Mouse (Mus musculus) neural tube, embryonic 14.5 days (tissue): ENCODE data around the gene Zan. TPM values are rescaled to one million over a fixed set of nuclear protein-coding genes. Genes with fewer than 3 reads are reported as not detected.

Experiments used
- ATAC-seq: fragments of 200-750 bp; cut with Nextera tagmentation; 2 replicates; pipeline ENCODE4 v1.8.0; 2017; ENCODE audit warnings: low read depth, mild to moderate bottlenecking, moderate TSS enrichment, moderate library complexity
- H3K27ac ChIP-seq: fragments of 300-500 bp; sonication (generic); 2 replicates; pipeline ENCODE4 v1.5.1; 2014; ENCODE audit warnings: low read depth, mild to moderate bottlenecking, control low read depth, low read length, moderate library complexity, mixed read lengths
- H3K27me3 ChIP-seq: fragments of 300-500 bp; sonication (generic); 2 replicates; pipeline ENCODE4 v1.6.1; 2014; ENCODE audit warnings: low read length; ENCODE audit not compliant: control insufficient read depth, insufficient read depth
- H3K36me3 ChIP-seq: fragments of 300-500 bp; sonication (generic); 2 replicates; pipeline ENCODE4 v1.6.1; 2014; ENCODE audit warnings: low read length, mixed read lengths; ENCODE audit not compliant: control insufficient read depth, insufficient read depth
- H3K4me1 ChIP-seq: fragments of 300-500 bp; sonication (generic); 2 replicates; pipeline ENCODE4 v1.6.1; 2014; ENCODE audit warnings: low read length; ENCODE audit not compliant: control insufficient read depth, insufficient read depth
- H3K4me2 ChIP-seq: fragments of 300-500 bp; sonication (generic); 2 replicates; pipeline ENCODE4 v1.6.1; 2014; ENCODE audit warnings: mild to moderate bottlenecking, low read depth, low read length, control low read depth
- H3K4me3 ChIP-seq: fragments of 300-500 bp; sonication (generic); 2 replicates; pipeline ENCODE4 v1.5.1; 2014; ENCODE audit warnings: low read depth, low read length, control low read depth, mixed read lengths
- H3K9ac ChIP-seq: fragments of 300-500 bp; sonication (generic); replicated peaks from 2 replicates; pipeline ENCODE4 v1.6.1; 2014; ENCODE audit warnings: low read depth, mild to moderate bottlenecking, control low read depth, low read length, mixed read lengths
- H3K9me3 ChIP-seq: fragments of 300-500 bp; sonication (generic); 2 replicates; pipeline ENCODE4 v1.6.1; 2016; ENCODE audit warnings: low read length; ENCODE audit not compliant: control insufficient read depth
- WGBS: fragments of 180-500 bp; shearing (Covaris S2); extraction: QIAGEN DNeasy Blood & Tissue Kit; methylation state at CpG from one replicate; pipeline ENCODE4 v1.1.7; 2014; 5-methylcytosine and 5-hydroxymethylcytosine counted together
- polyA plus RNA-seq: library from polyadenylated mRNA; unstranded; fragments of >200 nt; fragmentation: Nextera tagmentation; extraction: Ambion mirVana; gene quantifications from 2 replicates; pipeline ENCODE4 v1.2.1, GENCODE M21; 2014

Zan gene
- polyA plus RNA-seq, 1 experiment from 2014 or later: 0.08 TPM

DNA sequence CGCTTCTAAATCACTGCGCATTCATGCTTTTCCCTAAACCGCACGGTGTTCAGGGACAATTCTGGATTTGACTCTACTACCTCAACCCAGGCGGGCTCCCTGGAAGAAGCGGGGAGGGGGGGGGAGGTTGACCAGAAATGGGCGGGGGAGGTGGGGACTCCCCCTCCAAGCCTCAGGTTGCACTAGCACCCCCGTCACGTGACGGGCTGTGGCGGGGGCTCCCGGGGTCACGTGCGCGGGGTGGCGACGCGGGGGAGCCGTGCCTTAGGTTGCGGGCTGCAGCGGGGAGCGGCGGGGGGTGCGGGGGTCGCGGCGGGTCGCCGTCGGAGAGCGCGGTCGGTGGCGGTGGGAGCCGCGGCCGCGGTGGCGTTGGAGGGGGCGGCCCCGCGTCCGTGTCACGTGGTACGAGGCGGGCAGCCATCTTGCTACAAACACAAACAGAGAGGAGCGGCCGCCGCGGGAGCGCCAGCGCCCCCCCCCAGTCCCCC, 33.2 kb upstream of the Zan start:
- Histone ChIP-seq H3K27ac (peak overlapping the region; percentile 85), H3K36me3 (no peaks in the 10 kb centered on the region; the same call in 1 of the 2 replicates), H3K4me3 (peak overlapping the region; percentile 99), H3K4me2 (peak overlapping the region; percentile 39), H3K27me3 (no peaks in the 10 kb centered on the region), H3K4me1 (peaks cover 29% of the 10 kb centered on the region), H3K9ac (peak overlapping the region; percentile 98), H3K9me3 (no peaks in the 10 kb centered on the region)
- 1% methylated on average over 41 of the region's 52 CpGs for WGBS
- ATAC-seq: peak; percentile 75

DNA sequence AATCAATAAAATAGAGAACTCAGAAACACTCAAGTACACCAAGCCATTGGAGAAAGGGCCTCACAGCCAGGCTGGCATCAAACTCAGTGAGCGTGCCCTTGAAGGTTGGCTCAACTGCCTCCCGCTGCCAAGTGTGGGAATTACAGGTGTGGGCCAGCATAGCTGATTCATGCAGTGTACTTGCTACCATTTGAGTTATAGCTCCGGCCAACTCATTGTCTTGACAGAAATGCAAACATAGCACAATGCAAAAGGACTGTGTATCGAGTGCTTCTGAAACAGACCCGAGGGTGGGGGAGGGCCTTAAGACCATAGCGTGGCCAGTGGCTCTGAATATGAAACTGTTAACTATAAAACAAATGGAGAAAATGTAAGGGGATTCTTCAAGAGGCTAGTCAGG, 27.2 kb upstream of the Zan start:
- ATAC-seq: no peak
- H3K9ac ChIP-seq: no peak overlapping the region
- no peaks in the 10 kb centered on the region for H3K9me3 ChIP-seq
- H3K27me3 ChIP-seq: no peaks in the 10 kb centered on the region
- H3K4me1 ChIP-seq: peaks cover 6% of the 10 kb centered on the region; the same call in 1 of the 2 replicates
- no peak overlapping the region for H3K4me3 ChIP-seq
- WGBS: 89% methylated on average over 6 of the region's 6 CpGs
- no peaks in the 10 kb centered on the region for H3K36me3 ChIP-seq
- H3K27ac ChIP-seq: no peak overlapping the region
- H3K4me2 ChIP-seq: no peak overlapping the region

DNA sequence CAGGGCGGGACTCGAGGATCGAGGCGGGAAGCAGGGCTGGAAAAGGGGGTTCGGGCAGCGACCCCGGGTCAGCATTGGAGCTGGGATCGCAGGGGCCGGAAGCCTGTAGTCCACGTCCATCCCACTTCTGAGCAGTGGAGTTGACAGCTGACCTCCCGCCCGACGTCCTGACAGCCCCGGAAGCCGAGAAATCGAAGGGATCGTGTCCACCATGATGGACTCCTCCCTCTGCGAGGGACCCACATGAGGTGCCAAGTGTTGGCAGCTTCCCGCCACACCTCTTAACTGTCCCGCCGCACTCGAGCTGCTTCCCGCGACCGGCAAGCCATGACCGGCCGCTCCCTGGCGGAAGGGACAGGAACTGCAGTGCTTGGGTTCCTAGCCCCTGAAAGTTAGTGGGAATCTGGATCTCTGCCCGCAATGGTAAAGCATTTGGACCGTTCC, 25.8 kb upstream of the Zan start:
- Histone ChIP-seq H3K9ac (peak overlapping the region; percentile 69), H3K9me3 (no peaks in the 10 kb centered on the region), H3K4me3 (peak overlapping the region; percentile 53), H3K4me1 (peaks cover 6% of the 10 kb centered on the region; the same call in 1 of the 2 replicates), H3K4me2 (peak overlapping the region; percentile 57), H3K27me3 (no peaks in the 10 kb centered on the region), H3K27ac (peak overlapping the region; percentile 93), H3K36me3 (no peaks in the 10 kb centered on the region)
- WGBS: 0% methylated on average over 25 of the region's 30 CpGs
- ATAC-seq: peak; percentile 83

DNA sequence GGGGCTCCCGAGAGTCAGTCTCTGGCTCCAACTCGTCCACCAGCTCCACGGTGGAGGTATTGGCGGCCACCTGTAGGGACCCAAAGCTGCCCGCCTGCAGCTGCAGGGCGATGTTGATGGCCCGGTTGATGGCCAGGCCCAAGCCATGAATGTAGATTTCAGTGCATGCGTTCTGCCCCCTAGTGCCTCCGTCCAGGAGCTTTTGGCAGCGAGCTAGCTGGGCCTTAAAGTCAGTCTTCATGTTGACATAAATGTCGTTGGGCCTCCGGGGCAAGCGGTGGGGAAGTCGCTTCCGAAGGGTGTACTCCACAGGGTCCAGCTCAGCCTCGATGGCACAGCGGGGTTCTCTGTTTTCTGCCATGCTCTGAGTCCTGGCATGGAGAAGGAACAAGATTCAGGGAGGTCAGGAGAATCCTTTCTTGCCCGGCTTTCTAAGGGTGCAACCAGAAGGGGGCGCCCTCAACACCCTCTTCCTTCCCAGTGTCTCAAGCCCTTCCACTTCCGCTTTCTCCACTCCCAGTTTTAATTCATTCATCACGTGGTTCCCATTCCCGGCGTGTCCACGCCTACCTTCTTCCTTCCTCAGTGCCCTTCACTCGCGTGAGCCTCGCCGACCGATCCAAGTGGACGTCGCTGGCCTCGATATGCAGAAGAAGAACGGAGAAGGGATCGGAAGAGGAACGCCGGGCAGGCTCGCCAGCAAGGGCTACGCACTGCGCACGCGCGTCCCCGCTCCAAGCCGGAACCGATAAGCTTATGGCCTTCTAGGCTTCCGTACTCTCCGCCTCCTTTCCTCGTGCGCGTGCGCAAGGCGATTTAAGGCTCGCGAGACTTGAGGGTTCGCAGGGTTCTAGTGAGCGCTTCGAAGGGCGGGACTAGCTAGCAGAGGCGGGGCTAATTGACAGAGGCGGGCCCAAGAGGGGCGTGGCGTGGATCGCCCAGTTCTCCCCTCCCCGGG, 25.1 kb upstream of the Zan start, which contains the start of gene Pop7:
Pop7 (minus strand) TSS at position 810 of the 958 bp plus-strand sequence.
- H3K4me2 ChIP-seq: peak within 1 kb of the TSS; percentile 73
- peak within 1 kb of the TSS; percentile 93 for H3K27ac ChIP-seq
- no peaks in the 10 kb centered on the region for H3K36me3 ChIP-seq
- H3K9me3 ChIP-seq: no peaks in the 10 kb centered on the region
- no peaks in the 10 kb centered on the region for H3K27me3 ChIP-seq
- ATAC-seq: peak; percentile 96
- H3K4me1 ChIP-seq: peaks cover 6% of the 10 kb centered on the region; the same call in 1 of the 2 replicates
- H3K4me3 ChIP-seq: peak within 1 kb of the TSS; percentile 53
- WGBS: 2% methylated on average over 64 of the region's 64 CpGs
- peak within 1 kb of the TSS; percentile 69 for H3K9ac ChIP-seq

DNA sequence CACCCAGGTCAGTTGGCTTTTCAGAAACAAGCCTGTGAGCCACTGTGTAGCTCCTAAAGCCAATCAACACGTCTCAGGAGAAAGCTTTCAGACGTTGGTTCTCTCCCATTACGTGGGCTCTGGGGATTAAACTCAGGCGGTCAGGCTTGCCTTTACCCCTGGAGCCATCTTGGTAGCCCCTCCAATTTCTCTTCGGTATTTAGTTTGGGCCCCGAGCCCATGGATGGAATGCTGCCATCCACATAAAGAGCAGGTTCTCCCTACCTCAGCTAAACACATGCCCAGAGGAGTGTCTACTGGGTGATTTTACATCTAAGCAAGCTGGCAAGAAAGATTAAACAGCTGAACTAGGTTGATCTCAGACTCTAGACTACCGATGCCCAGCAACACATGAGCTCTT, 23.3 kb upstream of the Zan start:
- ATAC-seq: no peak
- Histone ChIP-seq H3K9ac (no peak overlapping the region), H3K4me3 (no peak overlapping the region), H3K27me3 (no peaks in the 10 kb centered on the region), H3K4me1 (peaks cover 6% of the 10 kb centered on the region; the same call in 1 of the 2 replicates), H3K27ac (no peak overlapping the region), H3K9me3 (no peaks in the 10 kb centered on the region), H3K36me3 (no peaks in the 10 kb centered on the region), H3K4me2 (no peak overlapping the region)
- 92% methylated on average over 7 of the region's 7 CpGs for WGBS

DNA sequence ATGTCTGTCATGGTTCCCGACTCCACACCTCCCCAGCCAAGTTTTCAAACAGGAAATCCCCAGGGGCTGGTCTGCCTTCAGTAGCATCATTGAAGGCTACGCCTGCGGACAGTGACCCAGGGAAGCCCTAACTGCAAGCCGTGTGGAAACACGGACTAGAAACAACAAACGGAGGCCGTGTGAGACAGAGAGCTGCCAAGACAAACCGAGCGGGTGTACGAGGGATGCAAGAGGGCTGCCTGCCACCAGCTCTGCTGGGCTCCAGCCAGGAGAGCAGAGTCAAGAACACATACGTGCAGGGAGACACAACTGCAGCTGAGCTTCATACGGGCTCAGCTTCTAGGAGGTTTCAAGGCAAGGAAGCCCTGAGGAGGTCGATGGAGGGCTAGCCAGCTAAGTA, 17.0 kb upstream of the Zan start:
- H3K4me1 ChIP-seq: no peaks in the 10 kb centered on the region
- H3K27me3 ChIP-seq: no peaks in the 10 kb centered on the region
- no peaks in the 10 kb centered on the region for H3K9me3 ChIP-seq
- no peak overlapping the region for H3K4me3 ChIP-seq
- H3K9ac ChIP-seq: 0 out of 2 replicates have a peak overlapping the region, but pooled peaks have one; percentile 8
- H3K27ac ChIP-seq: no peak overlapping the region
- H3K36me3 ChIP-seq: no peaks in the 10 kb centered on the region
- ATAC-seq: no peak
- no peak overlapping the region for H3K4me2 ChIP-seq
- 75% methylated on average over 13 of the region's 13 CpGs for WGBS

DNA sequence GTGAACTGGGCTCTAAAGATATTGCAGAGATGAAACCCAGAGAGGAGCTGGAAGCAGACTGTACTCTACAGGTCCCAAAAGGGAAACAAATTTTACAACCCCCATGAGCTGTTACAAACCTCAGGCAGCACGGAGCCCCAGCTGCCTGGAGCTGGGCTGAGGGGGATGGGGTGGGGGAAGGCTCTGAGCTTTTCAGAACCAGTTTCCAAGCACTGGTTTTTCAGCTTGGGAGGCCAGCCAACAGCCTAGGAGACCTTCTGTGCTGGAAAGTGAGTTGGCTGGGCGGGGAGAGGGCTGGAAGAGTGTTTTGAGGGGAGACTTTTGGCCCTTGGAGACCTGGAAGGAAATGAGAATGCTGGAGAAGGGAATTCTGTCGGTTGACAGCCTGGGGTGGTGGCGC, 14.7 kb upstream of the Zan start:
- Histone ChIP-seq H3K27ac (no peak overlapping the region), H3K4me3 (no peak overlapping the region), H3K4me1 (no peaks in the 10 kb centered on the region), H3K9ac (no peak overlapping the region), H3K9me3 (no peaks in the 10 kb centered on the region), H3K36me3 (no peaks in the 10 kb centered on the region), H3K27me3 (no peaks in the 10 kb centered on the region), H3K4me2 (no peak overlapping the region)
- 58% methylated on average over 4 of the region's 4 CpGs for WGBS
- ATAC-seq: no peak

DNA sequence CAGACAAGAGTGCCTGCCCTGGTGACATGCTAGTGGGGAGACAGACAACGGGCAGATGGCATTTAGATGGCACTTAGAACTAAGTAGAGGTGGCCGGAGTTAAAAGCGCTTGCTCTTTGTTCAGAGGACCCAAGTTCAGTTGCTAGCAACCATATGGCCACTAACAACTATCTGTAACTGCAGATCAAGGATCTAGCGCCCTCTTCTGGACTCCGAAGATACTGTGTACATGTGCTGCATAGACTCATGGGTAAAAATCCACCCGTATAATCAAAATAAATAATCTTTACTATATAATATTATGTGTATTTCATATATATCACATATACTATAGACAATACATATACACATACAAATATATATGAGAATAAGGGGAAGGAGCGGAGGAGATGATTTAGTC, 10.8 kb upstream of the Zan start:
- WGBS: 90% methylated on average over 7 of the region's 7 CpGs
- H3K4me3 ChIP-seq: no peak overlapping the region
- no peaks in the 10 kb centered on the region for H3K9me3 ChIP-seq
- H3K27ac ChIP-seq: no peak overlapping the region
- no peaks in the 10 kb centered on the region for H3K36me3 ChIP-seq
- no peaks in the 10 kb centered on the region for H3K4me1 ChIP-seq
- H3K9ac ChIP-seq: no peak overlapping the region
- H3K4me2 ChIP-seq: no peak overlapping the region
- no peaks in the 10 kb centered on the region for H3K27me3 ChIP-seq
- no peak for ATAC-seq

DNA sequence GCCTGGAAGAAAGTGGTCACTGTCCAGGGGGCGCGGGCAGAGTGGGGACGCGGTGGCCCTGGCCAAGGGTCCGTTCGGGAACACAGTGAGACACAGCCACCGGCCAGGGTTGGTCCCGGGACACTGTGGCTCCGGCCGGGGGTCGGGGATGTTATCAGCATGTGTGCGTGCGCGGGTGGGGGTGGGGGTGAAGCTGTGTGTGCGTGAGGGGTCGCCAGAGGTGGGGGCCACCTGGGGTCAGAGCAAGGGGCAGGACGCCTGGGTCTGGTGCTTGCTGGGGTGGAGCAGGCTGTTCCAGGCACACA, 8.9 kb upstream of the Zan start:
- WGBS: under 1% methylated on average over 16 of the region's 17 CpGs
- Histone ChIP-seq H3K9me3 (no peaks in the 10 kb centered on the region), H3K4me2 (peak overlapping the region; percentile 33), H3K27ac (no peak overlapping the region), H3K36me3 (no peaks in the 10 kb centered on the region), H3K4me1 (no peaks in the 10 kb centered on the region), H3K27me3 (no peaks in the 10 kb centered on the region), H3K4me3 (no peak overlapping the region), H3K9ac (no peak overlapping the region; the same call in 1 of the 2 replicates)
- no peak for ATAC-seq
